Mouse (Mus musculus) hindbrain, postnatal 0 days (tissue): ENCODE results near the gene Helz. TPM values are rescaled to one million over a fixed set of nuclear protein-coding genes. Genes with fewer than 3 reads are reported as not detected.
A peak's percentile ranks its signal among the peaks of the same experiment; 100 is the strongest.
"Not testable (repeated sequence)": the region's sequence is repeated elsewhere in the genome, so short reads cannot be mapped to it uniquely, and the experiment has no call there.

ENCODE experiments used
- ATAC-seq: fragments of 200-750 bp; cut with Nextera tagmentation; 2 replicates; pipeline ENCODE4 v1.8.0; 2017; ENCODE audit warnings: mild to moderate bottlenecking, moderate TSS enrichment, moderate library complexity
- DNase-seq: peaks from one replicate; pipeline ENCODE4 v3.0.0-alpha.2; 2015; ENCODE audit warnings: low spot score
- H3K27ac ChIP-seq: fragments of 300-500 bp; sonication (generic); 2 replicates; pipeline ENCODE4 v1.5.1; 2014; ENCODE audit warnings: mild to moderate bottlenecking
- H3K27me3 ChIP-seq: fragments of 300-500 bp; sonication (generic); 2 replicates; pipeline ENCODE4 v1.6.1; 2014; ENCODE audit warnings: low read length, mixed read lengths; ENCODE audit not compliant: insufficient read depth
- H3K36me3 ChIP-seq: fragments of 300-500 bp; sonication (generic); 2 replicates; pipeline ENCODE4 v1.6.1; 2014; ENCODE audit warnings: low read length, mixed read lengths; ENCODE audit not compliant: insufficient read depth
- H3K4me1 ChIP-seq: fragments of 300-500 bp; sonication (generic); 2 replicates; pipeline ENCODE4 v1.6.1; 2014; ENCODE audit warnings: antibody characterized with exemption, low read length, mixed read lengths; ENCODE audit not compliant: insufficient read depth
- H3K4me2 ChIP-seq: fragments of 300-500 bp; sonication (generic); 2 replicates; pipeline ENCODE4 v1.6.1; 2014; ENCODE audit warnings: low read depth, mild to moderate bottlenecking, low read length, moderate library complexity, mixed read lengths
- H3K4me3 ChIP-seq: fragments of 300-500 bp; sonication (generic); 2 replicates; pipeline ENCODE4 v1.5.1; 2014; ENCODE audit warnings: low read length
- H3K9ac ChIP-seq: fragments of 300-500 bp; sonication (generic); replicated peaks from 2 replicates; pipeline ENCODE4 v1.6.1; 2014; ENCODE audit warnings: mild to moderate bottlenecking, low read length, moderate library complexity, mixed read lengths
- H3K9me3 ChIP-seq: fragments of 300-500 bp; sonication (generic); 2 replicates; pipeline ENCODE4 v1.6.1; 2016; ENCODE audit warnings: low read length, mixed read lengths
- CTCF ChIP-seq: IDR thresholded peaks from 2 replicates; pipeline ENCODE4 v1.5.1; 2016; ENCODE audit warnings: antibody characterized with exemption, control low read depth, low read depth
- WGBS: fragments of 180-500 bp; shearing (Covaris S2); extraction: QIAGEN DNeasy Blood & Tissue Kit; methylation state at CpG from one replicate; pipeline ENCODE4 v1.1.7; 2014; 5-methylcytosine and 5-hydroxymethylcytosine counted together
- polyA plus RNA-seq: library from polyadenylated mRNA; unstranded; fragments of >200 nt; fragmentation: Nextera tagmentation; extraction: Ambion mirVana; gene quantifications from 2 replicates; pipeline ENCODE4 v1.2.1, GENCODE M21; 2015
- total RNA-seq: library from RNA; depleted of rRNA; stranded (reverse); fragments of >200 nt; gene quantifications from 2 replicates; pipeline ENCODE4 v1.2.3, GENCODE M21; 2014

The Helz gene
- total and polyA plus RNA-seq, 2 experiments from 2014 or later = 8.4 to 18.3 TPM

GRCm38 (mm10) chr11:107577400-107577799, 29.7 kb downstream of the Helz start:
- WGBS = 72% methylated on average over 8 of the region's 8 CpGs
- DNase-seq (no peak), ATAC-seq (no peak)
- H3K36me3 ChIP-seq = peaks cover 16% of the 10 kb centered on the region
- H3K27ac ChIP-seq = no peak overlapping the region
- H3K4me2 ChIP-seq = no peak overlapping the region
- H3K4me3 ChIP-seq = no peak overlapping the region
- H3K27me3 ChIP-seq = no peaks in the 10 kb centered on the region
- no peak for TF ChIP-seq CTCF
- no peaks in the 10 kb centered on the region for H3K4me1 ChIP-seq
- H3K9ac ChIP-seq = no peak overlapping the region
- H3K9me3 ChIP-seq = no peaks in the 10 kb centered on the region

DNA sequence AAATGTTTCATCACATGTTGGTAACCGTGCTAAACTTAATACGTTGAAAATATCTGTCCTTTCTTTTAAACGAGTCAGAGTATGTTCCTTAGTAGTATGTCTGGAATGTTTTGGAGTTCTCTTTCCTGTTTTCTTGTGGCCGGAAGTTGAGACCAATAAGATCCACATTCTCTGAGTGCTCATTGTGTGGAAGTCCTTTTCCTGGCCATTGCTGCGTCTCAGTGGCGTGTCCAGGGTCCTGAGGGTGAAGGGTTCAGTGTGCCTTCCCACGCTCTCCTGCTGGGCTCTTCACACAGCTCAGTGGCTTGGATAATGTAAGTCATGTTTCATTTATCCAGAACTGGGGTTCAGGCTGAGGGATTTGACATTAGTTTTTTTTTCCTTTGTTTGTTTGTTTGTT, 30.5 kb downstream of the Helz start:
- no peak for ATAC-seq
- peaks cover 16% of the 10 kb centered on the region for H3K36me3 ChIP-seq

DNA sequence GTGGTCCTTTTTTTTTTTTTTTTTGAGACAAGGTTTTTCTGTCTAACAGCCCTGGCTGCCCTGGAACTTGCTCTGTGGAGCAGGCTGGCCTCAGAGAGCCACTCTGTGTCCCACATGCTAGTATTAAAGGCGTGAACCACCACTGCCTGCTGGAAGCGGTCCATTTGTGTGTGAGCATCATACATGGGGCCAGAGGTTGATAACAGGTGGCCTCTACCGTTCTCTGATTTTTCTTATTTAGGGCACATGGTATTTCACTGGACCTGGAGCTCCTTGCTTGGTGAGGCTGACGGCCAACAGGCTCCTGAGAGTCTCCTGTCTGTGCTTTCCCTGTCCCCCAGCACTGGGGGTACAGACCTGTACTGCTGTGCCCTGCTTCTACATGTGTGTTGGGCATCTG, 33.1 kb downstream of the Helz start:
- Histone ChIP-seq H3K27ac (no peak overlapping the region), H3K36me3 (peaks cover 13% of the 10 kb centered on the region; the same call in 1 of the 2 replicates), H3K27me3 (no peaks in the 10 kb centered on the region), H3K4me3 (no peak overlapping the region), H3K9me3 (no peaks in the 10 kb centered on the region), H3K4me2 (no peak overlapping the region), H3K9ac (no peak overlapping the region), H3K4me1 (no peaks in the 10 kb centered on the region)
- 97% methylated on average over 4 of the region's 4 CpGs for WGBS
- TF ChIP-seq CTCF = no peak
- DNase-seq (no peak), ATAC-seq (no peak)

More for the DNA sequence above, 30.5 kb downstream of the Helz start:
- H3K9ac ChIP-seq = no peak overlapping the region
- no peaks in the 10 kb centered on the region for H3K27me3 ChIP-seq
- H3K27ac ChIP-seq = no peak overlapping the region
- TF ChIP-seq CTCF = no peak
- no peak for DNase-seq
- H3K4me3 ChIP-seq = no peak overlapping the region
- H3K4me2 ChIP-seq = no peak overlapping the region
- no peaks in the 10 kb centered on the region for H3K9me3 ChIP-seq
- no peaks in the 10 kb centered on the region for H3K4me1 ChIP-seq
- WGBS = 50% methylated on average over 7 of the region's 7 CpGs

GRCm38 (mm10) chr11:107584660-107585451, 37.1 kb downstream of the Helz start:
- Histone ChIP-seq H3K9me3 (no peaks in the 10 kb centered on the region), H3K27ac (no peak overlapping the region), H3K4me3 (no peak overlapping the region), H3K4me1 (no peaks in the 10 kb centered on the region), H3K4me2 (no peak overlapping the region), H3K27me3 (no peaks in the 10 kb centered on the region), H3K36me3 (0 out of 2 replicates have a peak, but pooled peaks cover 2% of the 10 kb centered on the region), H3K9ac (no peak overlapping the region)
- ATAC-seq (no peak), DNase-seq (peak; percentile 18)
- WGBS = 61% methylated on average over 12 of the region's 12 CpGs
- TF ChIP-seq CTCF = no peak

GRCm38 (mm10) chr11:107586129-107586528, 38.4 kb downstream of the Helz start:
- not testable (repeated sequence) for H3K36me3 ChIP-seq, H3K9ac ChIP-seq, H3K9me3 ChIP-seq, H3K27me3 ChIP-seq, H3K27ac ChIP-seq, H3K4me2 ChIP-seq, DNase-seq, H3K4me3 ChIP-seq, ATAC-seq, H3K4me1 ChIP-seq
- 84% methylated on average over 5 of the region's 5 CpGs for WGBS

DNA sequence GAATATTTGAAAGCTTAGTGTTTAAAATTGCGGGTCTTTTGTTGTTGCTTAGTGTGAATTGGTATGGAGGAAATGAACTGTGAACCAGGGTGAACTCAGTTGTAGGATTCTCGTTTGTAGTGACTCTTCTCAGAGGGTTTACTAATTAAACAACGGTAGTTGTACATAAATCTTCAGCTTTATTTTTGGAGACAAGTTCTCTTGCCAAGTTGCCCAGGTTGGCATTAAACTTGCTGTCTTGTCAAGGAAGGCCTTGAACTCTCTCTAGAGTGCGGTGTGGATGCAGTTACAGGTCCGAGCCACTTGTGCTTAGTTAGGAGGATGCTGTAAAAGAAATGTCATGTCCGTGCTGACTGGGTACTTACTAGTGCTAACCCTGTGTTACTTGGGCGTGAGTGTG, 39.4 kb downstream of the Helz start:
- no peak overlapping the region for H3K27ac ChIP-seq
- H3K27me3 ChIP-seq = no peaks in the 10 kb centered on the region
- WGBS = 85% methylated on average over 7 of the region's 7 CpGs
- ATAC-seq = no peak
- no peak overlapping the region for H3K4me3 ChIP-seq
- no peak overlapping the region for H3K9ac ChIP-seq
- no peak for DNase-seq
- TF ChIP-seq CTCF = no peak
- no peak overlapping the region for H3K4me2 ChIP-seq
- H3K4me1 ChIP-seq = no peaks in the 10 kb centered on the region
- H3K9me3 ChIP-seq = no peaks in the 10 kb centered on the region
- 0 out of 2 replicates have a peak, but pooled peaks cover 2% of the 10 kb centered on the region for H3K36me3 ChIP-seq

- Histone ChIP-seq H3K27me3 (no peaks in the 10 kb centered on the region), H3K4me1 (peaks cover 4% of the 10 kb centered on the region; the same call in 1 of the 2 replicates), H3K4me3 (no peak overlapping the region), H3K9me3 (no peaks in the 10 kb centered on the region), H3K36me3 (peaks cover 10% of the 10 kb centered on the region; the same call in 1 of the 2 replicates), H3K27ac (no peak overlapping the region), H3K4me2 (no peak overlapping the region), H3K9ac (no peak overlapping the region)
- DNase-seq = peak; percentile 49
- no peak for TF ChIP-seq CTCF
- WGBS = 51% methylated on average over 5 of the region's 5 CpGs
- peak; percentile 55; the same call in 1 of the 2 replicates for ATAC-seq
Measured at GRCm38 (mm10) chr11:107592575-107592974, 44.8 kb downstream of the Helz start.
